Mouse (Mus musculus): ENCODE results near the gene Strip2. TPM values are rescaled to one million over a fixed set of nuclear protein-coding genes. Genes with fewer than 3 reads are reported as not detected.

Strip2 gene
- total and polyA plus RNA-seq, 3 experiments: 0.42 to 1.4 (median 1.3) TPM

GRCm38 (mm10) chr6:29910631-29911030, 6.2 kb upstream of the Strip2 start:
- no peak for DNase-seq (ENCODE audit: extremely low read depth)
- Histone ChIP-seq H3K9ac (ENCODE audit: insufficient read depth, low read depth) (no peak overlapping the region), H3K79me2 (replicated peaks; ENCODE audit: control insufficient read depth, extremely low read depth, insufficient read depth, poor library complexity, severe bottlenecking) (no peaks in the 10 kb centered on the region), H3K4me3 (replicated peaks in 1 of 3; ENCODE audit: low read depth in 2 of 3, low read length in 2 of 3, poor library complexity in 1 of 3) (no peak overlapping the region), H3K27ac (ENCODE audit: insufficient read depth, low read depth) (no peak overlapping the region), H3K4me1 (ENCODE audit: control insufficient read depth in 1 of 2, insufficient read depth in 2 of 2) (no peaks in the 10 kb centered on the region), H3K4me2 (ENCODE audit: insufficient read depth, low read depth, poor library complexity, severe bottlenecking) (no peak overlapping the region), H3K27me3 (replicated peaks) (no peaks in the 10 kb centered on the region), H3K9me3 (replicated peaks; ENCODE audit: low read length) (no peaks in the 10 kb centered on the region), H3K36me3 (replicated peaks in 1 of 2; ENCODE audit: control insufficient read depth in 1 of 2, insufficient read depth in 1 of 2, low read length in 1 of 2) (peaks cover 20 to 59% of the 10 kb centered on the region in 2 experiments)
- in situ Hi-C loops (cut with MboI; ENCODE audit: low pct_ligation_motif_present, low pct_unique_long_range_greater_than_20kb, low sequenced_read_pairs) (no loop called here), dilution Hi-C loops (cut with MboI; ENCODE audit: extremely low pct_ligation_motif_present, extremely low pct_unique_long_range_greater_than_20kb, low sequenced_read_pairs) (no loop called here)
- TF ChIP-seq RAD21 (IDR thresholded peaks at IDR 0.05; ENCODE audit: low read depth, low read length): no peak
- TF ChIP-seq EP300 (IDR thresholded peaks at IDR 0.05; ENCODE audit: low read length): no peak
- TF ChIP-seq GABPA (IDR thresholded peaks at IDR 0.05; ENCODE audit: insufficient replicate concordance, low read depth, low read length): no peak
- no peak for TF ChIP-seq PAX5 (IDR thresholded peaks at IDR 0.05; ENCODE audit: low read length)
- TF ChIP-seq CHD2 (IDR thresholded peaks at IDR 0.05; ENCODE audit: low read length): no peak
- no peak for TF ChIP-seq POLR2AphosphoS2 (IDR thresholded peaks at IDR 0.05; ENCODE audit: low read depth, low read length)
- no peak for TF ChIP-seq ZC3H11A (IDR thresholded peaks at IDR 0.05; ENCODE audit: low read depth, low read length)
- no peak for TF ChIP-seq NRF1 (IDR thresholded peaks at IDR 0.05; ENCODE audit: low read depth, low read length)
- TF ChIP-seq NELFE (IDR thresholded peaks at IDR 0.05; ENCODE audit: low read depth, low read length): no peak
- no peak for TF ChIP-seq E2F4 (IDR thresholded peaks at IDR 0.05; ENCODE audit: insufficient replicate concordance, low read depth, low read length)
- TF ChIP-seq MEF2A (IDR thresholded peaks at IDR 0.05; ENCODE audit: borderline replicate concordance, low read depth, low read length): no peak
- no peak for TF ChIP-seq SMC3 (IDR thresholded peaks at IDR 0.05; ENCODE audit: low read depth, low read length)
- TF ChIP-seq BHLHE40 (IDR thresholded peaks at IDR 0.05; ENCODE audit: low read depth, low read length): no peak
- no peak for TF ChIP-seq ZKSCAN1 (IDR thresholded peaks at IDR 0.05; ENCODE audit: borderline replicate concordance, low read depth, low read length)
- TF ChIP-seq ETS1 (conservative IDR thresholded peaks at IDR 0.05; ENCODE audit: low read depth, low read length): no peak
- TF ChIP-seq TCF12 (IDR thresholded peaks at IDR 0.05; ENCODE audit: low read depth, low read length): no peak
- TF ChIP-seq CTCF (conservative IDR thresholded peaks at IDR 0.05 in 1 of 2, IDR thresholded peaks at IDR 0.05 in 1 of 2; ENCODE audit: low read depth in 2 of 2, low read length in 2 of 2): no peak
- no peak for TF ChIP-seq MXI1 (IDR thresholded peaks at IDR 0.05; ENCODE audit: low read depth, low read length)
- TF ChIP-seq MYC (IDR thresholded peaks at IDR 0.05; ENCODE audit: low read depth, low read length): no peak

- dilution Hi-C loops (cut with MboI; ENCODE audit: extremely low pct_ligation_motif_present, extremely low pct_unique_long_range_greater_than_20kb, low sequenced_read_pairs) (no loop called here), in situ Hi-C loops (cut with MboI; ENCODE audit: low pct_ligation_motif_present, low pct_unique_long_range_greater_than_20kb, low sequenced_read_pairs) (no loop called here)
- peak in 1 of 2 experiments; percentile 37; a peak in 2 of 4 replicates for TF ChIP-seq CTCF (conservative IDR thresholded peaks at IDR 0.05 in 1 of 2, IDR thresholded peaks at IDR 0.05 in 1 of 2; ENCODE audit: low read depth in 2 of 2, low read length in 2 of 2)
- no peak for TF ChIP-seq MXI1 (IDR thresholded peaks at IDR 0.05; ENCODE audit: low read depth, low read length)
- no peak for TF ChIP-seq ZC3H11A (IDR thresholded peaks at IDR 0.05; ENCODE audit: low read depth, low read length)
- no peak for TF ChIP-seq UBTF (IDR thresholded peaks at IDR 0.05; ENCODE audit: low read depth, low read length)
- TF ChIP-seq SMC3 (IDR thresholded peaks at IDR 0.05; ENCODE audit: low read depth, low read length): 0 out of 2 replicates have a peak, but pooled peaks have one; percentile 6
- TF ChIP-seq TBP (conservative IDR thresholded peaks at IDR 0.05; ENCODE audit: low read depth, low read length): no peak
- peak; percentile 34 for TF ChIP-seq RAD21 (IDR thresholded peaks at IDR 0.05; ENCODE audit: low read depth, low read length)
These were observed 3.1 kb upstream of the Strip2 start for GRCm38 (mm10) chr6:29913673-29914072.

More at GRCm38 (mm10) chr6:29913673-29914072, 3.1 kb upstream of the Strip2 start:
- peaks cover 3 to 21% of the 10 kb centered on the region in 2 experiments; a peak in 3 of 4 replicates for H3K4me1 ChIP-seq (ENCODE audit: control insufficient read depth in 1 of 2, insufficient read depth in 2 of 2)
- H3K27me3 ChIP-seq (replicated peaks): no peaks in the 10 kb centered on the region
- no peaks in the 10 kb centered on the region for H3K9me3 ChIP-seq (replicated peaks; ENCODE audit: low read length)
- DNase-seq (ENCODE audit: extremely low read depth): no peak
- H3K4me2 ChIP-seq (ENCODE audit: insufficient read depth, low read depth, poor library complexity, severe bottlenecking): no peak overlapping the region
- H3K4me3 ChIP-seq (replicated peaks in 1 of 3; ENCODE audit: low read depth in 2 of 3, low read length in 2 of 3, poor library complexity in 1 of 3): no peak overlapping the region
- H3K9ac ChIP-seq (ENCODE audit: insufficient read depth, low read depth): no peak overlapping the region
- no peaks in the 10 kb centered on the region for H3K79me2 ChIP-seq (replicated peaks; ENCODE audit: control insufficient read depth, extremely low read depth, insufficient read depth, poor library complexity, severe bottlenecking)
- peaks cover 10 to 35% of the 10 kb centered on the region in 2 experiments for H3K36me3 ChIP-seq (replicated peaks in 1 of 2; ENCODE audit: control insufficient read depth in 1 of 2, insufficient read depth in 1 of 2, low read length in 1 of 2)
- H3K27ac ChIP-seq (ENCODE audit: insufficient read depth, low read depth): no peak overlapping the region
